Mouse (Mus musculus) forebrain, embryonic 14.5 days (tissue): ENCODE data around the gene Nubp1. TPM values are rescaled to one million over a fixed set of nuclear protein-coding genes. Genes with fewer than 3 reads are reported as not detected.

Experiments used
- ATAC-seq: fragments of 200-750 bp; cut with Nextera tagmentation; 2 replicates; pipeline ENCODE4 v1.8.0; 2017; ENCODE audit warnings: mild to moderate bottlenecking, moderate library complexity
- DNase-seq: peaks from one replicate; pipeline ENCODE4 v3.0.0-alpha.2; 2015; ENCODE audit warnings: low spot score
- H3K27ac ChIP-seq: fragments of 300-500 bp; sonication (generic); 2 replicates; pipeline ENCODE4 v1.5.1; 2014; ENCODE audit warnings: low read depth, mild to moderate bottlenecking, control low read depth, low read length, moderate library complexity
- H3K27me3 ChIP-seq: fragments of 300-500 bp; sonication (generic); replicated peaks from 2 replicates; pipeline ENCODE4 v1.6.1; 2014; ENCODE audit warnings: low read length, control low read depth, mixed read lengths; ENCODE audit not compliant: control insufficient read depth, insufficient read depth
- H3K36me3 ChIP-seq: fragments of 300-500 bp; sonication (generic); 2 replicates; pipeline ENCODE4 v1.6.1; 2014; ENCODE audit warnings: low read length, control low read depth; ENCODE audit not compliant: control insufficient read depth, insufficient read depth
- H3K4me1 ChIP-seq: fragments of 300-500 bp; sonication (generic); 2 replicates; pipeline ENCODE4 v1.6.1; 2014; ENCODE audit warnings: antibody characterized with exemption, low read length, control low read depth; ENCODE audit not compliant: control insufficient read depth, insufficient read depth
- H3K4me2 ChIP-seq: fragments of 300-500 bp; sonication (generic); 2 replicates; pipeline ENCODE4 v1.6.1; 2014; ENCODE audit warnings: mild to moderate bottlenecking, control low read depth, low read length
- H3K4me3 ChIP-seq: fragments of 300-500 bp; sonication (generic); 2 replicates; pipeline ENCODE4 v1.5.1; 2014; ENCODE audit warnings: low read depth, low read length, control low read depth
- H3K9ac ChIP-seq: fragments of 300-500 bp; sonication (generic); 2 replicates; pipeline ENCODE4 v1.6.1; 2014; ENCODE audit warnings: mild to moderate bottlenecking, low read length, control low read depth, moderate library complexity
- H3K9me3 ChIP-seq: fragments of 300-500 bp; sonication (generic); replicated peaks from 2 replicates; pipeline ENCODE4 v1.6.1; 2016; ENCODE audit warnings: low read length, control low read depth, mixed read lengths; ENCODE audit not compliant: control insufficient read depth
- WGBS: fragments of 180-500 bp; shearing (Covaris S2); extraction: QIAGEN DNeasy Blood & Tissue Kit; methylation state at CpG from one replicate; pipeline ENCODE4 v1.1.7; 2014; 5-methylcytosine and 5-hydroxymethylcytosine counted together
- polyA plus RNA-seq: library from polyadenylated mRNA; unstranded; fragments of >200 nt; fragmentation: Nextera tagmentation; extraction: Ambion mirVana; gene quantifications from 2 replicates; pipeline ENCODE4 v1.2.1, GENCODE M21; 2014

The Nubp1 gene
- polyA plus RNA-seq, 1 experiment from 2014 or later, result 49.4 TPM

- Histone ChIP-seq H3K27me3 (no peaks in the 10 kb centered on the region), H3K4me2 (no peak overlapping the region), H3K9me3 (no peaks in the 10 kb centered on the region), H3K4me1 (no peaks in the 10 kb centered on the region), H3K36me3 (no peaks in the 10 kb centered on the region), H3K27ac (no peak overlapping the region), H3K9ac (no peak overlapping the region), H3K4me3 (no peak overlapping the region)
- DNase-seq (no peak), ATAC-seq (no peak)
- 90% methylated on average over 3 of the region's 3 CpGs for WGBS
Observed at GRCm38 (mm10) chr16:10471950-10472349, 60.2 kb downstream of the Nubp1 start.

Other genes with a start within 250 kb of the Nubp1 start
- gene Rpl39l, start 241.7 kb upstream of the Nubp1 start, polyA plus RNA-seq, result not detected in 2 replicates
- 0.25 and 0.33 TPM in 2 replicates for gene Atf7ip2, start 219.2 kb upstream of the Nubp1 start, polyA plus RNA-seq
- gene Emp2, start 98.0 kb upstream of the Nubp1 start, polyA plus RNA-seq, result 3.4 and 5.1 TPM in 2 replicates
- 2.7 and 2.9 TPM in 2 replicates for gene Tekt5, start 16.5 kb upstream of the Nubp1 start, polyA plus RNA-seq
- gene Tvp23a, start 35.4 kb downstream of the Nubp1 start, polyA plus RNA-seq, result 38.9 and 45.8 TPM in 2 replicates
- gene Ciita, start 68.1 kb downstream of the Nubp1 start, polyA plus RNA-seq, result 0.12 and 0.15 TPM in 2 replicates
- 16.9 and 21.6 TPM in 2 replicates for gene Dexi, start 131.1 kb downstream of the Nubp1 start, polyA plus RNA-seq
- 50.2 and 65.6 TPM in 2 replicates for gene Clec16a, start 133.4 kb downstream of the Nubp1 start, polyA plus RNA-seq